Mouse (Mus musculus) c-Kit-negative CD71-positive TER-119-positive erythroid progenitor cells, embryonic 14.5 days (primary cell): ENCODE measurements around the gene Mier1.

Source experiments
- DNase-seq: peaks from one replicate; pipeline ENCODE4 v3.0.0-alpha.2; 2013; ENCODE audit warnings: low read depth, low spot score

Gene Mier1

DNA sequence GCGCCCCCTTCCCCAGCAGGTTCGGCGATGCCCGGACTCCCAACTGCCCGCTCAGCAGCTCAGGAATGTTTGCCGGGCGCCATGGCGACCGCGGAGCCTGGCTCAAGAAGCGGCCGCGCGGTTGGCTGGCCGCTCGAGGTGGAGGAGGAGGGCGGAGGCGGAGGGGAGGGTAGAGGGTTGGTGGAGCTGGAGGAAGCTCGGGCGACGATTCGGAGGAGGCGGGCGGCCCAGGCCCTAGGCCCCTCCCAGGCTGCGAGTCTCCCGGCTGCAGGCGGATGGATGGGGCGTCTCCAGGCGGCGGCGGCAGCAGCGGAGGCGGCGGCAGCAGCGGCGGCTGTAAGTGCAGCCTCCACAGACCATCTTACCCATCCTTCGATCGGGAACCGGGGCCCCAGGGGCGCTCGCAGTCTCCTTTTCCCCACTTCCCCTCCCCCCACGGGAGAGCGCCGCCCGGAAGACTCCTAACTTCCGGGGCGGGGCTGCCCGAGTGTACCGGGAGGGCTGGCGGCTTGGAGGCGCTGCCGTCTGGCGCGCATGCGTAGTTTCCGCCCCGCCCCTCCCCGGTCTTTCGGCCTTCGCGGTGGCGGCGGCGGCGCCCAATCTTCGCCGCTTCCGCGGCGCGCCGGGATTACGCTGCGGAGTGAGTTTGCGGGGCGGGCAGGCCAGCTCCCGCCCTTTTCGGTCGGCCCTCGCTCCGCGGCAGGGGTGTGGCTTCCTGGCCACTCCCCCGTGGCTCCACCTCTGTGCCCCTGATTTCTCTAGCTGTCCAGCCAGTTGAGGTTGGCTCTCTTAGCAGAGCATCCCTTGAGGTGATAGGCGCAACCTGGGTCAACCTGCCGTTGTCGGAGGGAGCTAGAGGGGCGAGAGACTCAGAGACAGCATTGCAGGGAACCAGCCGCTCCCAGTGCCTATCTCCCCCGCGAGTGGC lies at the start of gene Mier1, which contains the start of gene Wdr78:
Gene Mier1 (plus strand): TSS at position 207 of the 928 bp plus-strand sequence.
Gene Wdr78 (minus strand): TSS at position 372 of the 928 bp plus-strand sequence.
- peak; percentile 91 for DNase-seq

DNA sequence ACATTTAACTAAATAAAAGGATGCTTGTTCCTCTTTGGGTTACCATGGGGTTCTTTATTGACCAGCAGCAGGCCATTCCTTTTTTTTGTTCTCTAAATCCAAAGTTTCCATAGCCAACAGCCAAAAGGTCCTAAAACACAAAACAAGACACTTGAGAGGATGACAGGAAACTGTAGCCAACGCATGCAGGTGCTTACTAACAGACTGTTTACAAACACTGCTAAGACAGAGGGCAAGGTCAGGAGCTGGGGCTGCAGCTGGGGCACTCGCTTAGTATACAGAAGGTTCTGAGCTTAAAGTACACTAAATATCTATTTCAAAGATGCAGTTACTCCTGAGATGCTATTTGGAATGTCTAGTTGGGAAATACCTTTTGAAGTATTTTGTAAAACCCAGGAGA lies 49.8 kb upstream of the Mier1 start:
- DNase-seq = no peak

DNA sequence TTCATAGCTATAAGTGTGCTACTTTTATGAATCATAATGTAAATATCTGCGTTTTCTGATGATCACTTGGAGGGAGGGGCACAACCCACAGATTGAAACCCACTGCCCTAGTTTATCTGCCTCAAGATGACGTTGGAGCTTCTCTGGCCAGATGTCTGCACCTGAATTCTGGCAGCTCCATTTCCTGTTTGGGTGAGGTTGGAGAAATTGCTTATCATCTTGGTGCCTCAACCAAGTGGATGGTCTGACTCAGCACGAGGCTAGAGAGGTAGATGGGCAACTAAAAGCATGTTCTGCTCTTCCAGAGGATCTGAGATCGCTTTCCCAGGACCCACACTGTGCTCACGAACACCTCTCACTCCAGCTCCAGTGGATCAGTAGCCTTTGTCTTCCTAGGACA lies 49.2 kb upstream of the Mier1 start:
- no peak for DNase-seq

DNA sequence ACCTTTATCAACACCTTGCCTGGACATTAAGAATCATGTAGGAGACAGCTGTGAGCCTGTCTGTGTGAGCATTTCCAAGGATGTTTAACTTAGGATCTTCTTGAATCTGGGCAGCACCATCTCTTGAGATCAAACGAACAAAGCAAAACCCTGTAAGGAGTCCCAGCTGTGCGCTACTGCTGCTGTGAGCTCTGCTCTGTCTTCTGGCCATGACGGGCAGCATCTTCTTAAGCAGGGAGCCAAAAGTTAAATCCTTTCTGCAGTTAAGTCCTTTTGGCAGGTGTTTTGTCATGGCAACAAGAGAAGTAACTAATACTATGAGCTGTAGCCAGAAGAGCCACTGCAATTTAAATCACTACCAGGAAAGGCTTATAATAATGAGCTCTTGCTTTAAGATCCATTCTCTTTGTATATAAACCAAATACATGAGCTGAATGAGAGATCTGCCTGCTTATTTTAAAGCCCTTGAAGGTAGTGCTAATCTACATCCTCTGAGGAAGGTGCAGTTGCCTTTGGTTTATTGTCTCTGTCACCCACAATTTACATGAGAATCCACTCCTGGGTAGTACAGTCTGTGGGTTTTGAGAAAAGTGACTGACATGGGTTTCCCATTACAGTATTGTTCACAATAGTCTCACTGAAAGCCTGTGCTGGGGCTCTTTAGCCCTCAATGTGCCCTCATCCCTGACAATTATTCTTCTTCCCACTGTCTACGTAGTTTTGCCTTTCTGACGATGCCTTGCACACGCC lies 46.1 kb upstream of the Mier1 start:
- no peak for DNase-seq

DNA sequence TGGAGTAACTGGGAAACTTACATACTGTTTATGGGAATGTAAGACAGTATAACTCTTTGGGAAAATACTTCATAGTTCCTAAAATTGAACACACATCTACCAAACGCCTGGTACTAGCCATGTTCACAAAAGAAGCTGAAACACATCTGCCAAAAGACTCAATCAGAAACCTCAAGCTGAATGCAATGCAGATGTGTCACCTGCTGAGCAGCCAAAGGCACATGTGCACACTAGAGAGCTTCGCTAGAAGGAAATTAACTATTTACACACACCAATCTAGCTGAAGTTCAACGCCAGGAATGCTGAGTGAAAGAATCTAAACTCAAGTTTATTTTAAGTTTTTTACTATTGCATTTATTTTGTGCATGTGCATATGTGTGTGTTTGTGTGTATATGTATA lies 43.6 kb upstream of the Mier1 start:
- DNase-seq = no peak

DNA sequence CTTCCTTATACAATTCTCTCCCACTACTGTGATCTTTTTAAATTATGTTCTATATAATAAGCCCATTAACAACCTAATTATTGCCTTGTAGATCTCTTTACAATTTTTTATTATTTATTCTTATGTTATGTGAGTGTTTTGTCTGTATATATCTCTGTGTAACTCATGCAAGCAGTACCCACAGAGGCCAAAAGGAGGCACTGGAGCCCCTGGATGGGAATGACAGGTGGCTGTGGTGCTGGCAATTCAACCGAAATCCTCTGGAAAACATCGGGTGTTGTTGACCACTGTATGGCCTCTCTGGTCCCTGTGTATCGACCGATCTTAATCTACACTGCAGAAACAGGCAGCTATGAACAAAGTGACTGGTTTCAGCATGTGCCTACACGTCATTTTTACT lies 29.0 kb upstream of the Mier1 start:
- DNase-seq = no peak

DNA sequence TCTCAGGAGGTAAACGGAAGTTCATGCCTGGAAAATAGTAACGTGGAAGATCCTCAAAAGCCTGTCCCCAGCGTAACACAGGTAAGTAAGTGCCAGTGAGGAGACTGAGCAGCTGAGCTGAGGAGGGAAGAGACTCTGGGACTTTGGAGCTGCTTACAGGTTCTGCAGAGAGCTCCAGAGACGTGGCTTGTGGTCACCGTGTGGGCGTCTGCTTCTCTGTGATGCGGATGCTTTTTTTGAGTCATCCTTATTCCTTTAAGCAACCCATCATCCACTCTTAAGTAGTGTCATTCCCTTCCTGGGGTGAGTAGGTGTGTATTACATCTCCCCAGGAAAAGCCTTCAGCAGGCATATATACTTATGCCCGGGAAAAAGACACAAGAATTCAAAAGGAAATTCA lies 18.3 kb upstream of the Mier1 start:
- no peak for DNase-seq

DNA sequence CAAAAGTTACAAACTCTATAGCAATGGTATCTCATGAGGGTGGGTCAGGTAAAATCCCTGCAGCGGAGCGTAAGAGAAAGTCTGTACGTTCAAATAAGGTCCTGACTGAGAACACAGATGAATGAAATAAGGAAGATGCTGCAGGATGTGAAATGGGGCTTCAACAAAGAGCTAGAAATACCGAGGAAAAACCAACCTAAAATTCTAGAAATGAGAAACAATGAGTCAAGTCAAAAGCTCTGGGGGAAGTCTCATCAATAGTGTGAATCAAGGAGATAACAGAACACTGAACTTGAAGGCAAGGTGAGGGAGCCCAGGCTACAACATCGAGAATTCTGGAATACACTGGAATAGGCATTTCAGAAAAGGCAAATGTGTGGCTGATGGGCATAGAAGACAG lies 15.7 kb upstream of the Mier1 start:
- DNase-seq = no peak

DNA sequence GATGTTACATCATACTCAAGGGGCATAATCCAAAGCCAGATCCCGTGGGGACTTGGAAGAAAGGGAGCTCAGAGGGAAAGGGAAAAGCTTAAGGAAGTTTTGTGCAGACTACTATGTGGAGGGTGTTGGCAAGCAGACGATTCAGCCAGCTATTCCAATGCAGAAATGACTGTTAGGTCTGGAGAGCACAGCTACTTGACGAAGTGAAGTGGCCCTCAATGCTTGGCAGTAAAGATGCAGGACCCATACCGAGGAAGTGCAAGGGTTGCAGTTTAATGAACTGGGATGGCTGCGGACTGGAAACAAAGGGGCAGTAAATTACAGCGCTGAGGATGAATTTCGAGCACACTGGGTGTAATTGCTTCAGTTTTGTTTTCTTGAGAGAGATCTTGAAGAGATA lies 1.5 kb upstream of the Mier1 start:
- no peak for DNase-seq

DNA sequence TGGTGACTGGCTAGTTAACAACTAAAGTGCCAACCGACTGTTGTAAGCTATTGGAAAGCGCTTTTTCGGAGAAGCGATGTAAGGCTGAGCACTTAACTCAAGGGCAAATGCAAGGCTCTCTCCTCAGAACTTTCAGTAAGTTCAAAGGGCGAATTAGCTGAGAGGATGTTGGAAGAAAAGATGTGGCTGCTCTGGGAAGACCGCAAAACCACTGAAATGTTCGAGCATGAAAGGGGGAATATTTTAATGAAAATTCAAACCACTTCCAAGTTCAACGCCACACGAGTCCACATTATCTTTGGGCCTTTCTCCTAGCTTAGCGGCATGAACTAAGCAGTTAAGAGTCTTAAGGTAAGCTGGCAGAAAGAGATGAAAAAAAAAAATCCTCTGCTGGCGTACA lies 788 bp upstream of the Mier1 start:
- DNase-seq = peak; percentile 26

DNA sequence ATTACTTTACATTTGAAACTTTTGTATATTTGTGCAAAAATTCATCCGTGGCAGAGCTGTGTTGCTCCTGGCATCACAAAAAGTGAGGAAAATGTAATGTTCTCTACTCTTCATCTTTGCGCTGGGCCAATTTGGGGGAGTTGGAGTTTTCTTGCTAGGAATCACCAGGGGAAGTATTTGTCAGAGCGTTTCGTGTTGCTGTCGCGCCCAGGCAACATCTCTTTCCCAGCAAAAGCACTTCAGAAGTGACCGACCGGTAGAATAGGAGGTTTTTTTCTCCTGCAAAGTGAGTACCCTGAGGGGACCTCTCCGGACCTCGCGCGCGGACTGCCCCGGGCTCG lies 4.7 kb downstream of the Mier1 start:
- no peak for DNase-seq

DNA sequence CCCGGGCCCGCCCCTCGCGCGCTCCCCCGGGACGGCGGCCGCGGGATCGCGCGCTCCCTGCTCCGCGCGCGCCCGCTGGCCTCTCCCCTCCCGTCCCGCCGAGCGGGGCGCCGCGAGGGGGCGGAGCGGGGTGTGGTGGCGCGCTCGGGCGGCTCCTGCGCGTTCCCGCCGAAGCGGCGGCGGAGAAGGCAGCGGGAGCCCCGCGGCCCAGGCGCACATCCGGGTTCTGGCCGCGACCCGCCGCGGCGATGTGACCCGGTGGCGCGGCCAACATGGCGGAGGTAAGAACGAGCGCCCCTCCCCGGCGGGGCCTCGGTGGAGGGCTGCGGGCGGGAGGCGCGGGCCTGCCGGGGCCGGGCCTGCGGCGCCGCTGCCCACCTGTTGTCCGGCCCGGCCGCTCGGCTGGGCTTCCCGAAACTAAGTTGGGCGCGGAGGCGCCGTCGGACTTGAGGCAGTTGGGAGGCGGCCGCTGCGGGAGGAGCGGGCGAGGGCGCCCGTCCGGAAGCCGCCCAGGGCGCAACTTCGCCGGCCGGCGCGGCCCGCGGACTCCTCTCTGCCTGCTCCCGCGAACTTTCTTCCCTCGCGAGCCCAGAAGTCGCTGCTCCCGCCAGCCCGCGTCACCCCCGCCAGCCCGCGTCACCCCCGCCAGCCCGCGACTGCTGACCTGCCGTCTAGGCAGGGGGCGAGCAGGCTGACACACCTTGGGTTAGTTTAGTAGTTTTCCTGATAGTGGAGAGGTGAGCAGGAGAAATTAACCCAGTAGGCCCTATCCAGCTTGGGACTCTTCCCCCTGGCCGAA lies 5.2 kb downstream of the Mier1 start:
- peak; percentile 78 for DNase-seq

DNA sequence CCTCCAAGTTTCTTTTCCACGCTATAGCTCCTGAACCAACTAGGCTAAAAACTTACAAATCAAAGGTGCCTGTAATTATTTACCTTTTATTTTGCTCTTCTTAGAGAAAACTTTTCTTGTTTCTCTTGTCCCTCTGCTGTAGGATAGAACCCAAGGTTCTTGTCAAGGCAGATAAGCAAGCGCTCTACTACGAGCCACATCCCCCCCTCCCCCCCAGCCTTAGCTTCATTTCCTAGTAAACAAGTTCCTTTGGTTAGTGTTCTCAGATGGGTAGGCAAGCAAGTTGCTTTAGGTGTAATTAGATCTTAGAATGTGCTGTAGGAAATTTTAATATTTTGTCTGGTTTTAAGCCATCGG lies 5.8 kb downstream of the Mier1 start:
- peak; percentile 52 for DNase-seq

DNA sequence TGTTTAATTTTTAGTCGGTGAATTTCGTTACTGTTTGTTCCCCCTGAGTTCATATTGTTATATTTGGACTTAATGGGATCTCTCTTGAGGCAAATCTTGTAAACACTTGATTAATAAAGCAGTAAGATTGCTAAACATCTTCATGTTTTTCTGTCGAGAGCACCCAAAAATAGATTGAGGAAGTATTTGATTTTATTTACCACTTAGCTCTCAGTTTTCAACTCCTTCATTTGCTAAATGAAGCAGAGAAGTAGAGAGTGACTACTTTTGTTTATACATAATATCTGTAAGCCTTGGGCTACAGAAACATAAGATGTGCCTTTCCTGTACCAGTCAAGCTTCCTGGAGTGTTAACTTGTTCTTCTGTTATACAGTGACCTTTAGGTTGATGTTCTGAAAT lies 6.2 kb downstream of the Mier1 start:
- peak; percentile 15 for DNase-seq

DNA sequence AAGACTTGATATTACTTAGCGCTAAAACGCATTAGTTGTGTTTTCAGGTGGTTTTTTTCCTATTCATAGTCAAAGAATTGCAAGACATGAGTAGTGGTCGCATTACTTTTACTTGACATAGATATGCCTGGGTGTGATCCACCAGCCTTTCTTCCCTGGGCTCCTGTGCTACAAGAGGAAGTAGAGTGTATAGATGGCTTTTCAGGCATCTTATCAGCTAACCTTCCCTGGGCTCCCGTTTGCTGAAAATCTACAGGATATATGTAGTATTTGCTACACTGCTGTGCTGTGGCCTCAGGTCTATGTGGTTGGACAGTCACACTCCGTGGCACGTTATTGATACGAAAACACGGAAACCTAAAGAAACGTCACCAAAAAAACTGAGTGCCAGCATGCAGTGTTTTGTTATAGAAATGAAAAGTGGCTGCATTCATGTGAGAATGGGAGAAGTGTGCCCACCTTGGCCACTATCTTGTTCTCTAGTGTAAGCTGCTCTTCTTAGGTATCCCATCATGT lies 6.7 kb downstream of the Mier1 start:
- peak; percentile 36 for DNase-seq

DNA sequence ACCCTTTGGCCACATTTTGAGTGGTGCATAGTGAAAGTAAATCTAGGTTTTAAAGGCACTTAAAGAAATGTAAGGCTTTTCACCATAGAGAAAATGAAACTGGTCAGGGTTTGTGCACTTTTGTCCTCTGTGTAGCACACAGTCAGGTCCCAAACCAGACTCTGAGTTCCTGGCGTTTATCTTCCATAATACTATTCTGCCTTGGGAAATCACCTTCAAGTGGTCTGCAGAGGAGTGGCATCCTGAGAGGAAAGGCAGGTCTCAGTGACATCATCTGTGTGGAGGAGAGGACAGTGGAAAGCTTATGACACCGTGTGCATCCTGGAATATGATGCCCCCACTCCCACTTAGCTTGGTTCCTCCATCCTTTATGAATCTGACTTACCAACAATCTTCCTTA lies 8.9 kb downstream of the Mier1 start:
- DNase-seq = no peak

DNA sequence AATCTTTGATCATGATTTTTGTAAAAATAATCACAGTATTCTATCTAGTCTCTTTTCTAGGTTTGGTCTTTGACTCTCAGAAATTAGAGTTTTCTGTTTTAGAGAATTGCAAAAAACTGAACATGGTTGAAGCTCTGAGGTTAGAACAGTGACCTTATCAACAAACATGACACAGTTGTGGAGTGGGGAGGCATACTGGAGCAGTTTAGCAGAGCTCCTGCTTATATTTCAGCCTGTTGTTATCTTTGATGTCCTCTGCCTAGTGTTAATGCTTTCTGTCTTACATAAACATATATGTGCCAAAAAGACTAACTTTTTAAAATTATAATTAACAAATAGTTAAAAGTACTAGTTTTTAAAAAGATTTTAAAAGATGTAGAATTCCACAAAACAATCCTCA lies 9.4 kb downstream of the Mier1 start:
- no peak for DNase-seq

DNA sequence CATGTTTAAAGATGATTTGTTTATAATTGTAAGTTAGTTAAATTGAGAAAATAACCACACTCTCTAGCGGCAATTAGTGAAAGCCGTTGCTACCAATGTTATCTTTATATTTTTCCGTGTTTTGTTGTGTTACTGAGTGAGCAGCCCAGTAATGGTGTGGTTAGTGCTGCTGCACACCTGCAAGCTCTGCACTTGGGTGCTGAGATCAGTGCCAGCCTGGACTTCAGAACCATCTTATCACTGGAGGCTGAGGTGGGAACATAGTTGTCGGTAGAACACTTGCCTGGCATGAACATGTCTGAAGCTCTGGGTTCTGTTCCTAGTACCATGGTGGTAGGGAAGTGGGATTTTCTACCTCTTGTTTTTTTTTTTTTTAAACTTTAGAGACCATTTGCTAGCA lies 12.3 kb downstream of the Mier1 start:
- no peak for DNase-seq

DNA sequence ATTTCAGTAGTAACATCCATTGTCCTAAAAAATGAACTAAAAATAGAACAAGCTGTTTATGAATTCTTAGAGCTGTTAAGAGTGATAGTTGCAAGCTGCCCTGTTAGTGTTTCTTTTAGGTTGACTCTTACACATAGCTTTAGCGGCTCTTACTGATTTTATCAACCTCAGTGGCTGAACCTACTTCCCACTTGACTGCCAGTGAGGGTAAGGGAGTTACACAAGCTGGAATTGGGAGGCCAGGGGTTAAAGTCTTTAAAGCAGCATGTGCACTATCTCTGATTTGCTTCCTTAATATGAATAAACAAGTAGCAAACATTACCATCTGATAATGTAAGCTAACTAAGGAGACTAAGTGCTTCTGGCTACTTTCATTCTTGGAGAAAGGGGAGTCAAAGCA lies 22.8 kb downstream of the Mier1 start:
- DNase-seq = no peak

DNA sequence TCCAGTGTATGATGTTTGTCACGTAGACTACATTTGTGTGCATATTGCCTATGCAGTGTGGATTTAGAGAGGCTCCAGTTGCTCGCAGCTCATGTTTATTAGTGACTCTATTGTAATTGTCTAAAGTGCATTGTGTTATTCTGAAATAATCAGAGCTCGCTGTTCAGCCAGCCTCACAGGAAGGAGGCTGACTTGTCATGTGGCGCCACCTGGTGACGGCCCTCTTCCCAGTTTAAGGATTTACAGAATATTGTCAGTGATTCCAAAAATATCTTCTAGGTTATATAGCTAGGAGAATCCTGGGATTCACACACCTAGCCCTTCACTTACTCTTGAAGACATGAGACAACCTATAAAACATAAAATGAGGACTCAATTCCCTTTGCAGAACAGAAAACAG lies 32.1 kb downstream of the Mier1 start:
- peak; percentile 34 for DNase-seq

DNA sequence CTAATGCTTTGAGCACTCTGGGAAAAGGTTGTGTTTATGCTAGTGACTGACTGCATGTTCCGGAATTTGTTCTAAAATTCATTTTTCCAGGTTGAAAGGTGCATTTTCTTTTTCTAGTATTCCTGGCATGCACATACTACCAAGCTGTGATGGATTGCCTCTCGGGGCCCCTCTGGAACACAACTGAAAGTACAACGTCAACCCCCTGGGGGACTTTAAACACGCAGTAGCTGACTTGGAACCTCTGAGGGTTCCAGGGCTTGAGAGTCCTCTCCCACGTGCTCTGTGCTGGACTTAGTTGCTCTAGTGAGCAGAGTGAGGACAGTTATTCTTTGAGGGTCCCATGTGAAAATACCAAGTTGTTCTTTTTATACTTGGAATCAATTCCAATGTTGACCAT lies 37.8 kb downstream of the Mier1 start:
- no peak for DNase-seq

DNA sequence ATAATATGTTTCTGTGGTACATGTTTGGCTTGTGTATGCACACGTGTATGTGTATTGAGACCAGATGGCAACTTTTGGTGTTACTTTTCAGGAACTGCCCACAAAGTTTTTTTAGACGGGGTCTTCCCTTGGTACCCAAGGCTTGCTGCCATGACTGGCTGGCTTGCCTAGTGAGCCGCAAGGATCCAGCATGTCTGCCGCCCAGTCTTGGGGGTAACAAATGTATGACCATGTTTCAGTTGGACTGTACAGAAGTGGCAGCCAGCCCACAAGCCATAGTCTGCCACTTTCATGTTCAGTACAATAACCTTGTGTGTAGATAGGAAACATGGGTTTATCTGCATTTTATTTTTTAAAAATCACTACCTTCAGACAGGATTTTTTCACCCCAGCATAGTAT lies 44.6 kb downstream of the Mier1 start:
- no peak for DNase-seq
